Mouse (Mus musculus) MEL (cell line): Measurements from ENCODE around the gene Ddo. TPM values are rescaled to one million over a fixed set of nuclear protein-coding genes. Genes with fewer than 3 reads are reported as not detected.

ENCODE experiments used
- DNase-seq: peaks from one replicate; pipeline ENCODE4 v3.0.0; 2011; ENCODE audit warnings: low read depth, low spot score
- H3K27ac ChIP-seq: 2 replicates; pipeline ENCODE4 v1.5.1; 2012; ENCODE audit warnings: low read depth, mild to moderate bottlenecking, control low read depth, low read length, moderate library complexity; ENCODE audit not compliant: control insufficient read depth
- H3K27me3 ChIP-seq, 2 experiments: fragments of 150-350 bp in 1 of 2; sonication (generic) in 1 of 2; 2 replicates each; pipeline ENCODE4 v1.6.1; 2012; ENCODE audit warnings: low read length in 2 of 2, mild to moderate bottlenecking in 2 of 2, improper control_type of control experiment in 1 of 2, moderate library complexity in 1 of 2; ENCODE audit not compliant: insufficient read depth in 2 of 2, control insufficient read depth in 1 of 2
- H3K36me3 ChIP-seq, 2 experiments: 2 replicates each; pipeline ENCODE4 v1.6.1; 2012 to 2014; ENCODE audit warnings: low read length in 2 of 2, improper control_type of control experiment in 1 of 2, inconsistent platforms in 1 of 2, mild to moderate bottlenecking in 1 of 2; ENCODE audit not compliant: insufficient read depth in 2 of 2, control insufficient read depth in 1 of 2
- H3K4me1 ChIP-seq, 2 experiments: fragments of 150-350 bp in 1 of 2; sonication (generic) in 1 of 2; 2 replicates each; pipeline ENCODE4 v1.6.1; 2012; ENCODE audit warnings: low read length in 2 of 2, improper control_type of control experiment in 1 of 2, mild to moderate bottlenecking in 1 of 2; ENCODE audit not compliant: insufficient read depth in 2 of 2, control insufficient read depth in 1 of 2
- H3K4me3 ChIP-seq, 2 experiments: fragments of 150-350 bp in 1 of 2; sonication (generic) in 1 of 2; 2 replicates each; pipeline ENCODE4 v1.5.1; 2012; ENCODE audit warnings: low read depth in 2 of 2, low read length in 2 of 2, mild to moderate bottlenecking in 2 of 2, moderate library complexity in 2 of 2, control low read depth in 1 of 2, improper control_type of control experiment in 1 of 2; ENCODE audit not compliant: control insufficient read depth in 1 of 2, insufficient read depth in 1 of 2
- H3K79me2 ChIP-seq: 2 replicates; pipeline ENCODE4 v1.6.1; 2012; ENCODE audit warnings: mild to moderate bottlenecking, low read length, moderate library complexity; ENCODE audit not compliant: control insufficient read depth, poor library complexity, insufficient read depth
- H3K9ac ChIP-seq: 2 replicates; pipeline ENCODE4 v1.6.1; 2012; ENCODE audit warnings: low read depth, mild to moderate bottlenecking, control low read depth, low read length, moderate library complexity; ENCODE audit not compliant: control insufficient read depth, poor library complexity, severe bottlenecking
- H3K9me3 ChIP-seq: fragments of 150-350 bp; sonication (generic); replicated peaks from 2 replicates; pipeline ENCODE4 v1.6.1; 2012; ENCODE audit warnings: mild to moderate bottlenecking, low read length, improper control_type of control experiment, moderate library complexity; ENCODE audit not compliant: insufficient read depth
- CHD1 ChIP-seq: IDR thresholded peaks from 2 replicates; pipeline ENCODE4 v1.6.1; 2012; ENCODE audit warnings: low read depth, mild to moderate bottlenecking, inconsistent platforms, low read length, improper control_type of control experiment
- CHD2 ChIP-seq: IDR thresholded peaks from 2 replicates; pipeline ENCODE4 v1.6.1; 2011; ENCODE audit warnings: low read length, improper control_type of control experiment
- CTCF ChIP-seq, 3 experiments: IDR thresholded peaks in 2 of 3; conservative IDR thresholded peaks in 1 of 3; 2 replicates each; pipeline ENCODE4 v1.5.1; 2011 to 2012; ENCODE audit warnings: low read length in 3 of 3, low read depth in 2 of 3, mild to moderate bottlenecking in 2 of 3, improper control_type of control experiment in 1 of 3, inconsistent platforms in 1 of 3, mixed read lengths in 1 of 3, moderate library complexity in 1 of 3; ENCODE audit not compliant: control insufficient read depth in 1 of 3, insufficient read depth in 1 of 3, poor library complexity in 1 of 3, severe bottlenecking in 1 of 3
- ELF1 ChIP-seq: IDR thresholded peaks from 2 replicates; pipeline ENCODE4 v1.6.1; 2014; ENCODE audit warnings: low read depth, mild to moderate bottlenecking, inconsistent platforms, low read length, improper control_type of control experiment, moderate library complexity
- EP300 ChIP-seq, 2 experiments: IDR thresholded peaks; 2 replicates each; pipeline ENCODE4 v1.6.1; 2011; ENCODE audit warnings: improper control_type of control experiment in 2 of 2, low read length in 2 of 2, low read depth in 1 of 2, mild to moderate bottlenecking in 1 of 2
- ETS1 ChIP-seq: IDR thresholded peaks from 2 replicates; pipeline ENCODE4 v1.6.1; 2012; ENCODE audit warnings: low read depth, mild to moderate bottlenecking, inconsistent platforms, low read length, improper control_type of control experiment, moderate library complexity
- GATA1 ChIP-seq: IDR thresholded peaks from 2 replicates; pipeline ENCODE4 v1.6.1; 2011; ENCODE audit warnings: low read depth, low read length, improper control_type of control experiment
- HCFC1 ChIP-seq: IDR thresholded peaks from 2 replicates; pipeline ENCODE4 v1.6.1; 2012; ENCODE audit warnings: low read depth, mild to moderate bottlenecking, inconsistent platforms, low read length, improper control_type of control experiment, moderate library complexity
- MAFK ChIP-seq: IDR thresholded peaks from 2 replicates; pipeline ENCODE4 v1.6.1; 2011; ENCODE audit warnings: low read depth, mild to moderate bottlenecking, low read length, improper control_type of control experiment, borderline replicate concordance
- MAX ChIP-seq: IDR thresholded peaks from 2 replicates; pipeline ENCODE4 v1.6.1; 2011; ENCODE audit warnings: low read length, improper control_type of control experiment
- MAZ ChIP-seq: IDR thresholded peaks from 2 replicates; pipeline ENCODE4 v1.6.1; 2012; ENCODE audit warnings: low read depth, mild to moderate bottlenecking, inconsistent platforms, low read length, improper control_type of control experiment
- MEF2A ChIP-seq: IDR thresholded peaks from 2 replicates; pipeline ENCODE4 v1.6.1; 2014; ENCODE audit warnings: low read depth, mild to moderate bottlenecking, inconsistent platforms, low read length, improper control_type of control experiment; ENCODE audit not compliant: poor library complexity, insufficient replicate concordance, severe bottlenecking; ENCODE audit errors: extremely low read depth
- MYB ChIP-seq: IDR thresholded peaks from 2 replicates; pipeline ENCODE4 v1.6.1; 2011; ENCODE audit warnings: mild to moderate bottlenecking, low read depth, low read length, improper control_type of control experiment
- MYC ChIP-seq: IDR thresholded peaks from 2 replicates; pipeline ENCODE4 v1.6.1; 2011; ENCODE audit warnings: low read depth, mild to moderate bottlenecking, low read length, improper control_type of control experiment, moderate library complexity
- NRF1 ChIP-seq: IDR thresholded peaks from 2 replicates; pipeline ENCODE4 v1.6.1; 2014; ENCODE audit warnings: low read depth, mild to moderate bottlenecking, inconsistent platforms, low read length, improper control_type of control experiment, moderate library complexity; ENCODE audit not compliant: poor library complexity, insufficient read depth, severe bottlenecking
- POLR2A ChIP-seq, 2 experiments: IDR thresholded peaks; 2 replicates each; pipeline ENCODE4 v1.6.1; 2011 to 2012; ENCODE audit warnings: low read length in 2 of 2, mild to moderate bottlenecking in 2 of 2, control low read depth in 1 of 2, improper control_type of control experiment in 1 of 2, low read depth in 1 of 2, moderate library complexity in 1 of 2; ENCODE audit not compliant: control insufficient read depth in 1 of 2, insufficient read depth in 1 of 2, poor library complexity in 1 of 2
- POLR2AphosphoS2 ChIP-seq: IDR thresholded peaks from 2 replicates; pipeline ENCODE4 v1.6.1; 2011; ENCODE audit warnings: low read length, improper control_type of control experiment
- RAD21 ChIP-seq: IDR thresholded peaks from 2 replicates; pipeline ENCODE4 v1.6.1; 2011; ENCODE audit warnings: mild to moderate bottlenecking, low read depth, low read length, improper control_type of control experiment
- SMC3 ChIP-seq: IDR thresholded peaks from 2 replicates; pipeline ENCODE4 v1.6.1; 2011; ENCODE audit warnings: low read depth, low read length, improper control_type of control experiment
- TAL1 ChIP-seq: IDR thresholded peaks from 2 replicates; pipeline ENCODE4 v1.6.1; 2012; ENCODE audit warnings: mild to moderate bottlenecking, inconsistent platforms, low read length, moderate library complexity, mixed read lengths
- USF1 ChIP-seq: IDR thresholded peaks from 2 replicates; pipeline ENCODE4 v1.6.1; 2014; ENCODE audit warnings: low read depth, mild to moderate bottlenecking, inconsistent platforms, low read length, improper control_type of control experiment, moderate library complexity
- ZKSCAN1 ChIP-seq: IDR thresholded peaks from 2 replicates; pipeline ENCODE4 v1.6.1; 2012; ENCODE audit warnings: low read depth, mild to moderate bottlenecking, inconsistent platforms, low read length, improper control_type of control experiment, moderate library complexity
- polyA plus RNA-seq, 2 experiments: library from polyadenylated mRNA; stranded (reverse) in 1 of 2; unstranded in 1 of 2; fragments of >175 nt in 1 of 2; fragments of >200 nt in 1 of 2; gene quantifications; 2 replicates each; pipeline versions ENCODE4 v1.2.1 to v1.2.4; 2012; ENCODE audit warnings: low replicate concordance in 2 of 2, low read depth in 1 of 2; ENCODE audit not compliant: insufficient read length in 2 of 2, insufficient read depth in 1 of 2, missing spikeins in 1 of 2
- total RNA-seq: library from RNA; depleted of rRNA; stranded (reverse); fragments of 300-350 nt; gene quantifications from 2 replicates; pipeline ENCODE4 v1.2.3, GENCODE M21; 2012

The Ddo gene
- total and polyA plus RNA-seq, 3 experiments = 0.04 TPM; not detected in 2

DNA sequence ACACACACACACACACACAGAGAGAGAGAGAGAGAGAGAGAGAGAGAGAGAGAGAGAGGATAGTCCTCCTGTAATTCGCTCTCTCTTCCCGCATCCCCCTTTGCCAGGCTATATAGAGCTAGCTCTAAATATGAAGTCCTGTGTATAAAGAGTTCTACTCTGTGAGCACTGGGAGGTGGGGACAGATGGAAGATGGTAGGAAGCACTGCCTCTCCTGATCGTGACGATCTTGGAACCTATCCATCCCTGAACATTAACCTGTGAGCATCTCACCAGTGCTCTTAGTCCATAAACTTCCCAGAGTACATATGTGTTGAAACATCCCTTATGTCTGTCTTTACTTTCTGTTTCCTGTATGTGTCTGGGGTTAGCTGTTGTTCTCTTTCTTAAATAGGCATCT is 57.2 kb downstream of the Ddo start:
- no peak for TF ChIP-seq RAD21
- no peak for TF ChIP-seq MAX
- TF ChIP-seq HCFC1 = no peak
- Histone ChIP-seq H3K4me1 (no peaks in the 10 kb centered on the region), H3K27me3 (no peaks in the 10 kb centered on the region), H3K36me3 (no peaks in the 10 kb centered on the region), H3K27ac (no peak overlapping the region), H3K79me2 (no peaks in the 10 kb centered on the region), H3K9ac (no peak overlapping the region), H3K4me3 (no peak overlapping the region), H3K9me3 (no peaks in the 10 kb centered on the region)
- DNase-seq = no peak

DNA sequence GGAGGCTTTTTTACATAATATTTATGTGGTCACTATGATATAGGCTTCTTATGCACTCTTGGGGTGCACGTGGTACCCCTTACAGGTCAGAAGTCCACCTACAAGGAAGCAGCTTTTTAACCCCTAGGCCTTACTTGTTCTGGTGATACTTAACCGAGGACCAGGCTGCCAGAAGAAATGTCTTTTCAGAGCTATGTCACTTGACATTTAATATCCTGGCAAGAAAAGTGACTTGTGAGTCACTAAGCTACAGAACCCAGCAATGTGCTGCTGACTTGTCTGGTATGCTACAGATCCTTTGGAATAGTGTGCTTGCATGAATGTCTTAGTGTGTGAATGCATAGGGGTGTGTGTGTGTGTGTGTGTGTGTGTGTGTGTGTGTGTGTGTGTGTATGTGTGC is 57.6 kb downstream of the Ddo start:
- Histone ChIP-seq H3K79me2 (no peaks in the 10 kb centered on the region), H3K9me3 (no peaks in the 10 kb centered on the region), H3K36me3 (no peaks in the 10 kb centered on the region), H3K4me1 (no peaks in the 10 kb centered on the region), H3K27me3 (no peaks in the 10 kb centered on the region), H3K9ac (no peak overlapping the region), H3K27ac (no peak overlapping the region), H3K4me3 (no peak overlapping the region)
- no peak for DNase-seq
- TF ChIP-seq EP300 (IDR thresholded peaks at IDR 0.05; ENCODE audit: low read depth in 1 of 2, low read length in 2 of 2) = no peak
- no peak for TF ChIP-seq ELF1
- TF ChIP-seq MYB = no peak
- no peak for TF ChIP-seq GATA1
- no peak for TF ChIP-seq MYC
- no peak for TF ChIP-seq USF1
- no peak for TF ChIP-seq ETS1
- no peak for TF ChIP-seq POLR2AphosphoS2
- no peak for TF ChIP-seq TAL1
- no peak for TF ChIP-seq CHD1
- TF ChIP-seq NRF1 = no peak

DNA sequence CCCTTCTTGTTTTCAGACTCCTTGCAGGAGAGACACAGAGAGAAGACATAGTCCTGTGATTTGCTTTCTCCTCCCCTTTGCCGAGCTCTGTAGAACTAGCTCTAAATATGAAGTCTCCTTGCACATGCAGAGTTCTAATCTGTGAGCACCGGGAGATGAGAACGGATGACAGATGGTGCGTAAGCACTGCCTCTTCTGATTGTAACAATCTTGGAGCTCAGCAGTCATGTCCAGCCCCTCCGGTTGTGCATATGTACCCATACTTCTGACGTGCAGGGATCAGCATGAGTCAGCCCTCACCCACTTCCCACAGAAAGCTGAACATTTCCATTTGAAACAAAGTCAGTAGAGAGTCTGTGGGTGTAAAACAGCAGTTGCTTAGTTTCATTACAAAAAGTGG is 58.5 kb downstream of the Ddo start:
- Histone ChIP-seq H3K9ac (no peak overlapping the region), H3K4me1 (no peaks in the 10 kb centered on the region), H3K9me3 (no peaks in the 10 kb centered on the region), H3K27ac (no peak overlapping the region), H3K36me3 (no peaks in the 10 kb centered on the region), H3K4me3 (no peak overlapping the region), H3K79me2 (no peaks in the 10 kb centered on the region)
- DNase-seq = no peak
- TF ChIP-seq POLR2A (IDR thresholded peaks at IDR 0.05; ENCODE audit: control insufficient read depth in 1 of 2, insufficient read depth in 1 of 2, low read depth in 1 of 2, low read length in 2 of 2, poor library complexity in 1 of 2) (no peak), ZKSCAN1 (no peak), GATA1 (no peak), CTCF (IDR thresholded peaks at IDR 0.05 in 2 of 3, conservative IDR thresholded peaks at IDR 0.05 in 1 of 3; ENCODE audit: control insufficient read depth in 1 of 3, insufficient read depth in 1 of 3, low read depth in 2 of 3, low read length in 3 of 3, poor library complexity in 1 of 3, severe bottlenecking in 1 of 3) (no peak), MAFK (no peak), CHD2 (no peak), SMC3 (no peak), MAZ (no peak), MYC (no peak), RAD21 (no peak), MEF2A (no peak), USF1 (no peak)
- TF ChIP-seq, all 39 proteins: peak for 0
- no peaks in the 10 kb centered on the region for H3K27me3 ChIP-seq
